Mouse (Mus musculus) ZHBTc4 (cell line): ENCODE measurements around the gene Zfp275.
"Not testable (repeated sequence)": the region's sequence is repeated elsewhere in the genome, so short reads cannot be mapped to it uniquely, and the experiment has no call there.

ENCODE experiments used
- DNase-seq: peaks from one replicate; pipeline ENCODE4 v3.0.0-alpha.2; 2011; ENCODE audit warnings: low read depth, low spot score

Gene Zfp275

GRCm38 (mm10) chrX:73342483-73342895, at the start of gene Zfp275:
Gene Zfp275, plus strand, starts transcription at chrX:73342621.
- DNase-seq, result peak; percentile 89

GRCm38 (mm10) chrX:73292876-73293275, 49.5 kb upstream of the Zfp275 start, which contains the start of the genes Xlr5a and Xlr5c:
Gene Xlr5a, minus strand, starts transcription at chrX:73292976.
Gene Xlr5c, minus strand, starts transcription at chrX:73292976.
- DNase-seq, result not testable (repeated sequence)

GRCm38 (mm10) chrX:73295745-73296144, 46.7 kb upstream of the Zfp275 start:
- not testable (repeated sequence) for DNase-seq

GRCm38 (mm10) chrX:73312522-73312921, 29.9 kb upstream of the Zfp275 start:
- DNase-seq, result peak; percentile 46

- no peak for DNase-seq
Measured at GRCm38 (mm10) chrX:73321029-73321428, 21.4 kb upstream of the Zfp275 start.

- no peak for DNase-seq
Measured at GRCm38 (mm10) chrX:73327215-73327614, 15.2 kb upstream of the Zfp275 start.

- DNase-seq, result no peak
Measured at GRCm38 (mm10) chrX:73333548-73333947, 8.9 kb upstream of the Zfp275 start.

- DNase-seq, result no peak
Measured at GRCm38 (mm10) chrX:73336740-73337139, 5.7 kb upstream of the Zfp275 start, which contains the start of gene Gm45015. Gene Gm45015, minus strand, starts transcription at chrX:73336840.

GRCm38 (mm10) chrX:73341473-73341872, 948 bp upstream of the Zfp275 start:
- no peak for DNase-seq

- no peak for DNase-seq
Measured at GRCm38 (mm10) chrX:73342068-73342467, 353 bp upstream of the Zfp275 start.

GRCm38 (mm10) chrX:73342941-73343735, 717 bp downstream of the Zfp275 start:
- DNase-seq, result peak; percentile 29

GRCm38 (mm10) chrX:73343802-73344201, 1.4 kb downstream of the Zfp275 start:
- DNase-seq, result no peak

- DNase-seq, result no peak
Measured at GRCm38 (mm10) chrX:73344346-73344745, 1.9 kb downstream of the Zfp275 start.

GRCm38 (mm10) chrX:73356163-73356562, 13.7 kb downstream of the Zfp275 start:
- DNase-seq, result no peak

GRCm38 (mm10) chrX:73356719-73357118, 14.3 kb downstream of the Zfp275 start:
- no peak for DNase-seq

GRCm38 (mm10) chrX:73363291-73363690, 20.9 kb downstream of the Zfp275 start:
- no peak for DNase-seq

- DNase-seq, result no peak
Measured at GRCm38 (mm10) chrX:73384419-73384818, 42.0 kb downstream of the Zfp275 start.

- no peak for DNase-seq
Measured at GRCm38 (mm10) chrX:73384924-73385323, 42.5 kb downstream of the Zfp275 start.

GRCm38 (mm10) chrX:73391481-73391880, 49.1 kb downstream of the Zfp275 start:
- DNase-seq, result no peak

- DNase-seq, result no peak
Measured at GRCm38 (mm10) chrX:73396446-73396845, 54.0 kb downstream of the Zfp275 start.

- not testable (repeated sequence) for DNase-seq
Measured at GRCm38 (mm10) chrX:73398636-73399035, 56.2 kb downstream of the Zfp275 start, which contains the start of gene Gm18336. Gene Gm18336, minus strand, starts transcription at chrX:73398736.

- peak; percentile 61 for DNase-seq
Measured at GRCm38 (mm10) chrX:73400951-73401350, 58.5 kb downstream of the Zfp275 start.

GRCm38 (mm10) chrX:73401616-73402015, 59.2 kb downstream of the Zfp275 start:
- DNase-seq, result peak; percentile 76
